Mouse (Mus musculus): ENCODE results near the gene Bcl2a1d.
"Not testable (repeated sequence)": the region's sequence is repeated elsewhere in the genome, so short reads cannot be mapped to it uniquely, and the experiment has no call there.

- TF ChIP-seq POLR2A (IDR thresholded peaks at IDR 0.05; ENCODE audit: low read depth, low read length); CTCF (IDR thresholded peaks at IDR 0.05; ENCODE audit: extremely low read depth, insufficient read depth, insufficient read length, insufficient replicate concordance): not testable (repeated sequence)
Measured at GRCm38 (mm10) chr9:88689451-88689850, 42.3 kb downstream of the Bcl2a1d start.
